Mouse (Mus musculus) forebrain, embryonic 14.5 days (tissue): ENCODE data around the gene Zswim4. TPM values are rescaled to one million over a fixed set of nuclear protein-coding genes. Genes with fewer than 3 reads are reported as not detected.

Source experiments
- ATAC-seq: fragments of 200-750 bp; cut with Nextera tagmentation; 2 replicates; pipeline ENCODE4 v1.8.0; 2017; ENCODE audit warnings: mild to moderate bottlenecking, moderate library complexity
- DNase-seq: peaks from one replicate; pipeline ENCODE4 v3.0.0-alpha.2; 2015; ENCODE audit warnings: low spot score
- H3K27ac ChIP-seq: fragments of 300-500 bp; sonication (generic); 2 replicates; pipeline ENCODE4 v1.5.1; 2014; ENCODE audit warnings: low read depth, mild to moderate bottlenecking, control low read depth, low read length, moderate library complexity
- H3K27me3 ChIP-seq: fragments of 300-500 bp; sonication (generic); replicated peaks from 2 replicates; pipeline ENCODE4 v1.6.1; 2014; ENCODE audit warnings: low read length, control low read depth, mixed read lengths; ENCODE audit not compliant: control insufficient read depth, insufficient read depth
- H3K36me3 ChIP-seq: fragments of 300-500 bp; sonication (generic); 2 replicates; pipeline ENCODE4 v1.6.1; 2014; ENCODE audit warnings: low read length, control low read depth; ENCODE audit not compliant: control insufficient read depth, insufficient read depth
- H3K4me1 ChIP-seq: fragments of 300-500 bp; sonication (generic); 2 replicates; pipeline ENCODE4 v1.6.1; 2014; ENCODE audit warnings: antibody characterized with exemption, low read length, control low read depth; ENCODE audit not compliant: control insufficient read depth, insufficient read depth
- H3K4me2 ChIP-seq: fragments of 300-500 bp; sonication (generic); 2 replicates; pipeline ENCODE4 v1.6.1; 2014; ENCODE audit warnings: mild to moderate bottlenecking, control low read depth, low read length
- H3K4me3 ChIP-seq: fragments of 300-500 bp; sonication (generic); 2 replicates; pipeline ENCODE4 v1.5.1; 2014; ENCODE audit warnings: low read depth, low read length, control low read depth
- H3K9ac ChIP-seq: fragments of 300-500 bp; sonication (generic); 2 replicates; pipeline ENCODE4 v1.6.1; 2014; ENCODE audit warnings: mild to moderate bottlenecking, low read length, control low read depth, moderate library complexity
- H3K9me3 ChIP-seq: fragments of 300-500 bp; sonication (generic); replicated peaks from 2 replicates; pipeline ENCODE4 v1.6.1; 2016; ENCODE audit warnings: low read length, control low read depth, mixed read lengths; ENCODE audit not compliant: control insufficient read depth
- WGBS: fragments of 180-500 bp; shearing (Covaris S2); extraction: QIAGEN DNeasy Blood & Tissue Kit; methylation state at CpG from one replicate; pipeline ENCODE4 v1.1.7; 2014; 5-methylcytosine and 5-hydroxymethylcytosine counted together
- polyA plus RNA-seq: library from polyadenylated mRNA; unstranded; fragments of >200 nt; fragmentation: Nextera tagmentation; extraction: Ambion mirVana; gene quantifications from 2 replicates; pipeline ENCODE4 v1.2.1, GENCODE M21; 2014

Gene Zswim4
- polyA plus RNA-seq, 1 experiment from 2014 or later, result 22.6 TPM

GRCm38 (mm10) chr8:84256822-84257610, 20.2 kb upstream of the Zswim4 start, which contains the start of gene Mri1:
Mri1 (minus strand) TSS chr8:84257326.
- peak within 1 kb of the TSS; percentile 76 for H3K4me3 ChIP-seq
- H3K36me3 ChIP-seq, result peaks cover 72% of the 10 kb centered on the region
- under 1% methylated on average over 64 of the region's 64 CpGs for WGBS
- H3K9ac ChIP-seq, result peak within 1 kb of the TSS; percentile 84
- no peaks in the 10 kb centered on the region for H3K9me3 ChIP-seq
- ATAC-seq (peak; percentile 95), DNase-seq (peak; percentile 96)
- H3K27me3 ChIP-seq, result no peaks in the 10 kb centered on the region
- H3K4me2 ChIP-seq, result peak within 1 kb of the TSS; percentile 95
- peaks cover 11% of the 10 kb centered on the region for H3K4me1 ChIP-seq
- peak within 1 kb of the TSS; percentile 84 for H3K27ac ChIP-seq

- H3K4me2 ChIP-seq, result peak overlapping the region; percentile 95
- DNase-seq, result peak; percentile 44
- peak overlapping the region; percentile 84 for H3K9ac ChIP-seq
- no peaks in the 10 kb centered on the region for H3K27me3 ChIP-seq
- H3K4me1 ChIP-seq, result peaks cover 11% of the 10 kb centered on the region
- peak overlapping the region; percentile 76 for H3K4me3 ChIP-seq
- H3K9me3 ChIP-seq, result no peaks in the 10 kb centered on the region
- peak overlapping the region; percentile 84 for H3K27ac ChIP-seq
- ATAC-seq, result peak; percentile 15
- H3K36me3 ChIP-seq, result peaks cover 72% of the 10 kb centered on the region
- 10% methylated on average over 6 of the region's 6 CpGs for WGBS
These were observed 19.6 kb upstream of the Zswim4 start for GRCm38 (mm10) chr8:84256458-84256821.

- peak overlapping the region; percentile 95 for H3K4me2 ChIP-seq
- no peak overlapping the region for H3K27ac ChIP-seq
- WGBS, result 83% methylated on average over 3 of the region's 3 CpGs
- no peaks in the 10 kb centered on the region for H3K9me3 ChIP-seq
- peak overlapping the region; percentile 76 for H3K4me3 ChIP-seq
- no peaks in the 10 kb centered on the region for H3K27me3 ChIP-seq
- DNase-seq (no peak), ATAC-seq (no peak)
- peaks cover 11% of the 10 kb centered on the region for H3K4me1 ChIP-seq
- H3K36me3 ChIP-seq, result peaks cover 71% of the 10 kb centered on the region
- H3K9ac ChIP-seq, result peak overlapping the region; percentile 84; the same call in 1 of the 2 replicates
These were observed 19.0 kb upstream of the Zswim4 start for GRCm38 (mm10) chr8:84255858-84256257.

- Histone ChIP-seq H3K4me1 (no peaks in the 10 kb centered on the region), H3K27ac (peak within 1 kb of the TSS; percentile 63; the same call in 1 of the 2 replicates), H3K4me2 (peak within 1 kb of the TSS; percentile 88), H3K9ac (peak within 1 kb of the TSS; percentile 82), H3K27me3 (no peaks in the 10 kb centered on the region), H3K9me3 (no peaks in the 10 kb centered on the region), H3K36me3 (peaks cover 72% of the 10 kb centered on the region), H3K4me3 (peak within 1 kb of the TSS; percentile 89)
- WGBS, result 4% methylated on average over 52 of the region's 52 CpGs
- ATAC-seq, result peak; percentile 98
- DNase-seq, result peak; percentile 97
These were observed 12.7 kb upstream of the Zswim4 start, which contains the start of gene D8Ertd738e for GRCm38 (mm10) chr8:84249257-84250170. D8Ertd738e (minus strand) TSS chr8:84249719.

- no peak overlapping the region for H3K27ac ChIP-seq
- peaks cover 35% of the 10 kb centered on the region for H3K36me3 ChIP-seq
- H3K4me1 ChIP-seq, result peaks cover 4% of the 10 kb centered on the region; the same call in 1 of the 2 replicates
- H3K9me3 ChIP-seq, result no peaks in the 10 kb centered on the region
- DNase-seq, result peak; percentile 47
- ATAC-seq, result no peak
- H3K4me3 ChIP-seq, result no peak overlapping the region
- 24% methylated on average over 2 of the region's 2 CpGs for WGBS
- no peaks in the 10 kb centered on the region for H3K27me3 ChIP-seq
- H3K9ac ChIP-seq, result peak overlapping the region; percentile 21; the same call in 1 of the 2 replicates
- no peak overlapping the region for H3K4me2 ChIP-seq
These were observed 5.0 kb upstream of the Zswim4 start for GRCm38 (mm10) chr8:84241821-84242220.

- ATAC-seq, result no peak
These were observed 4.3 kb upstream of the Zswim4 start for GRCm38 (mm10) chr8:84241167-84241566.

GRCm38 (mm10) chr8:84237542-84238229, 831 bp upstream of the Zswim4 start:
- 19% methylated on average over 19 of the region's 19 CpGs for WGBS
- Histone ChIP-seq H3K4me3 (peak overlapping the region; percentile 52), H3K9me3 (no peaks in the 10 kb centered on the region), H3K27ac (peak overlapping the region; percentile 80), H3K27me3 (no peaks in the 10 kb centered on the region), H3K36me3 (peaks cover 24% of the 10 kb centered on the region), H3K4me1 (peaks cover 17% of the 10 kb centered on the region), H3K9ac (peak overlapping the region; percentile 70), H3K4me2 (peak overlapping the region; percentile 70)
- DNase-seq (no peak), ATAC-seq (peak; percentile 1; the same call in 1 of the 2 replicates)

More at GRCm38 (mm10) chr8:84241167-84241566, 4.3 kb upstream of the Zswim4 start:
- WGBS, result 73% methylated on average over 6 of the region's 6 CpGs
- no peak for DNase-seq
- Histone ChIP-seq H3K4me2 (no peak overlapping the region), H3K9me3 (no peaks in the 10 kb centered on the region), H3K27ac (no peak overlapping the region), H3K4me1 (peaks cover 4% of the 10 kb centered on the region; the same call in 1 of the 2 replicates), H3K9ac (no peak overlapping the region), H3K4me3 (no peak overlapping the region), H3K36me3 (peaks cover 29% of the 10 kb centered on the region), H3K27me3 (no peaks in the 10 kb centered on the region)

GRCm38 (mm10) chr8:84236410-84236997, 351 bp downstream of the Zswim4 start:
- peak overlapping the region; percentile 97 for H3K9ac ChIP-seq
- H3K27ac ChIP-seq, result peak overlapping the region; percentile 60
- H3K4me3 ChIP-seq, result peak overlapping the region; percentile 91
- H3K27me3 ChIP-seq, result no peaks in the 10 kb centered on the region
- H3K9me3 ChIP-seq, result no peaks in the 10 kb centered on the region
- H3K4me1 ChIP-seq, result peaks cover 17% of the 10 kb centered on the region
- peak overlapping the region; percentile 91 for H3K4me2 ChIP-seq
- ATAC-seq (peak; percentile 18), DNase-seq (peak; percentile 22)
- H3K36me3 ChIP-seq, result peaks cover 36% of the 10 kb centered on the region
- WGBS, result under 1% methylated on average over 27 of the region's 30 CpGs
